Mouse (Mus musculus): ENCODE measurements around the gene 1700057G04Rik. TPM values are rescaled to one million over a fixed set of nuclear protein-coding genes. Genes with fewer than 3 reads are reported as not detected.

Gene 1700057G04Rik
- polyA plus RNA-seq, 1 experiment from 2014 or later: not detected

DNA sequence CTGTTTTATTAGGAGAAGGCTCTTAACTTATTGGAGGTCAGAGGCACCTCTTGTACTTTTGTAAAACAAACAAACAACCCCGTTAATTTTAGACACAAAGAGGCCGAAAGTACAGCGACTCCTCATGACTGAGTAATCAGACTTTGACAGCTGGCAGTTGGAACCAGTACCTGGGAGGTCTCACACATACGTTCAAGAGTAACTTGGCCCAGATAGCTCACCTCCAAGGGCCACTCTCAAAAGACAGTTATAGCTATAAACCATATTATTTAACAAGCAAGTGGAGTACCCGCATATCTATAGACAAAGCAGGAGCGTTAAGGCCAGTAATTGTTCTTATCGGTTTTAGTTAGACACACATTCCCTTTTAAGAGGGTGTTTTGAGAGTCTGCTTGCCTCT lies 32.8 kb upstream of the 1700057G04Rik start:
- 83% methylated on average over 7 of the region's 7 CpGs for WGBS
- H3K27ac ChIP-seq (replicated peaks): no peak overlapping the region
- H3K4me1 ChIP-seq: no peaks in the 10 kb centered on the region
- H3K4me3 ChIP-seq: no peak overlapping the region
- no peaks in the 10 kb centered on the region for H3K9me3 ChIP-seq
- no peaks in the 10 kb centered on the region for H3K27me3 ChIP-seq
- H3K9ac ChIP-seq (replicated peaks): no peak overlapping the region
- no peak for ATAC-seq (ENCODE audit: low FRiP score, low read depth)
- no peaks in the 10 kb centered on the region for H3K36me3 ChIP-seq
- no peak overlapping the region for H3K4me2 ChIP-seq (replicated peaks)

DNA sequence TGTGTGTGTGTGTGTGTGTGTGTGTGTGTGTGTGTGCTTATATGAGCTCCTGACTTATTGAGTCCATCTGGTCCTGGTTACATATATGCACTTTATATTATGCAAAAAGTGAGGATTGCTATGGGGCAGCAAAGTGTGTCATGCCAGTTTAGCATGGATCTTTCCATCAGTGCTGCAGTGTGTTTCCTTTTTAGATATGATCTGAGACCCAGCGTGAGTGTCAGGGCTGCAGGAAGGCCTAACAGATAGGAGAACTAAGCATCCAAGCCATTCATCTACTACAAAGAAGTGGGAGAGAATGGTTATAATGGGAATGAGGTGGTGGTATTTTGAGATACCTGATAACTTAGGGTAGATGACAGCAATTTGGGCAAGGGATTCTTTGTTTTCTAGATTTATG lies 29.1 kb upstream of the 1700057G04Rik start:
- no peak overlapping the region for H3K4me2 ChIP-seq (replicated peaks)
- no peaks in the 10 kb centered on the region for H3K27me3 ChIP-seq
- no peaks in the 10 kb centered on the region for H3K4me1 ChIP-seq
- no peaks in the 10 kb centered on the region for H3K36me3 ChIP-seq
- WGBS: 93% methylated on average over 1 of the region's 1 CpGs
- no peak for ATAC-seq (ENCODE audit: low FRiP score, low read depth)
- H3K9me3 ChIP-seq: no peaks in the 10 kb centered on the region
- no peak overlapping the region for H3K4me3 ChIP-seq
- H3K27ac ChIP-seq (replicated peaks): no peak overlapping the region
- no peak overlapping the region for H3K9ac ChIP-seq (replicated peaks)

DNA sequence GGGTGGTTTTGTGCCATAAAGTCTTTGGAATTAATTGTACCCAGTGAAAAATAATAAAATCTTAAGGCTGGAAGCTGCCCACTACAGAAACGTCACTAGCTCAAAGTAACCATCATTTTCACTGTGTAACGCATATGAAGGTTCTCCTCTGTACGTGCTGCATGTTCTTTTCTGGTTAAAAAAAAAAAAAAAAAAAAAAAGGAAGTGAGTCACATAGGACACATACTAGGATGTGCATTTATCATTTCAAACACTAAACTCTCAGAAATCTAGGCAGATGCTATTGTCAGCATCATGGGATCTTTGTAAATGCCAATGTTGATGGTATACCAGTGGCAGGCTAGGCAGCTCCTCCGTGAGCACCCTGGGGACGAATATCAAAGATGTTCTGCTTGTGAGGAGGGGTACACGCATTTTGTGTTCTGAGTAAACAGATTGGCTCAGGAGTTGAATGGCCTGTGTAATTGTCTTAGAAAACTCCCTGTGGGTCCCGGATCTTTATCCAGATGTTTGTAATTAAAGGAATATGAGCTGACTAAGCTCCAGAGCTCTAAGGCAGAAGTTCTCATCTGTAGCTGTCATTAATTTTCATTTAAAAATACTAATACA lies 26.5 kb upstream of the 1700057G04Rik start:
- H3K4me2 ChIP-seq (replicated peaks): no peak overlapping the region
- no peak for ATAC-seq (ENCODE audit: low FRiP score, low read depth)
- no peaks in the 10 kb centered on the region for H3K4me1 ChIP-seq
- H3K27ac ChIP-seq (replicated peaks): no peak overlapping the region
- no peaks in the 10 kb centered on the region for H3K27me3 ChIP-seq
- no peaks in the 10 kb centered on the region for H3K36me3 ChIP-seq
- no peaks in the 10 kb centered on the region for H3K9me3 ChIP-seq
- 36% methylated on average over 7 of the region's 7 CpGs for WGBS
- no peak overlapping the region for H3K9ac ChIP-seq (replicated peaks)
- no peak overlapping the region for H3K4me3 ChIP-seq

DNA sequence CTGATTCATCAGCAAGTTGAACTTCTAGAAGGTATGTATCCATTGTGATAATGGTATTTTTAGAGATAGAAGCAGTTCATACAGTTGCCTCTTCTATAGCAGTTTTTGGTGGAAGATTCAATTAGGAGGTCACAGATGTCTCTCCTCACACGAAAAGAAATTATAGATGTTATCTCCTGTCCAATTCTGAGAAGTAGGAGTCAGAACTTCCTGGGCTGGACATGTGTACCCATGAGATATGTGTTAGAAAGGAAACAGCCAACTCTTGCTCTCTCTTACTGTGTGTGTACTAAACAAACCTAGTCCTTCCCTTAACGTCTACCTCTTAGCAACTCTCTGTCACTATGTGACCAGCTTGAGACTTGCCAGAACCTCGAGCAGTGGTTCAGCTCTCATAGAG lies 19.5 kb upstream of the 1700057G04Rik start:
- no peak for ATAC-seq (ENCODE audit: low FRiP score, low read depth)
- no peak overlapping the region for H3K9ac ChIP-seq (replicated peaks)
- no peak overlapping the region for H3K4me2 ChIP-seq (replicated peaks)
- no peaks in the 10 kb centered on the region for H3K9me3 ChIP-seq
- H3K4me1 ChIP-seq: no peaks in the 10 kb centered on the region
- no peak overlapping the region for H3K4me3 ChIP-seq
- H3K36me3 ChIP-seq: no peaks in the 10 kb centered on the region
- H3K27me3 ChIP-seq: no peaks in the 10 kb centered on the region
- H3K27ac ChIP-seq (replicated peaks): no peak overlapping the region
- WGBS: 78% methylated on average over 3 of the region's 3 CpGs

DNA sequence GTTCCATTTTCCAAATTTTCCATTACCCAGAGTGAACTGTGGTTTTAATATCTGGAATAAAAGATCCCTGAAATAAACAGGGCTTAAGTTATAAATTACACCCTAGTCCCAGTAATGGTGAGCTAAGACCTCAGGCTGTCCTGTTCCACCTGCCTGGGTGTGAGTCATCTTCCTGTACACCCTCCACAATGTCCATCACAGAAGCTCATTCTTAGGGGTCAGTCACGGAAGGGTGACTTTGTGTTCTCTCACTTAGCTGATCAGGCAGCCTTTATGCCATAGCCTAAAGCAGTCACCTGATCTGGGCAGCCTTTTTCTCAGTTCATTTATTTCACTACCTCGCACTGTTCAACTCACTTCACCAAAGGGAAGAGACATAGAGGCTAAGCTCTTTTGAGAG lies 17.0 kb upstream of the 1700057G04Rik start:
- Histone ChIP-seq H3K9me3 (no peaks in the 10 kb centered on the region), H3K4me3 (no peak overlapping the region), H3K27ac (replicated peaks) (no peak overlapping the region), H3K9ac (replicated peaks) (no peak overlapping the region), H3K36me3 (no peaks in the 10 kb centered on the region), H3K4me2 (replicated peaks) (no peak overlapping the region), H3K27me3 (no peaks in the 10 kb centered on the region), H3K4me1 (no peaks in the 10 kb centered on the region)
- whole genome bisulfite sequencing: 83% methylated on average over 2 of the region's 2 CpGs
- no peak for ATAC-seq (ENCODE audit: low FRiP score, low read depth)

DNA sequence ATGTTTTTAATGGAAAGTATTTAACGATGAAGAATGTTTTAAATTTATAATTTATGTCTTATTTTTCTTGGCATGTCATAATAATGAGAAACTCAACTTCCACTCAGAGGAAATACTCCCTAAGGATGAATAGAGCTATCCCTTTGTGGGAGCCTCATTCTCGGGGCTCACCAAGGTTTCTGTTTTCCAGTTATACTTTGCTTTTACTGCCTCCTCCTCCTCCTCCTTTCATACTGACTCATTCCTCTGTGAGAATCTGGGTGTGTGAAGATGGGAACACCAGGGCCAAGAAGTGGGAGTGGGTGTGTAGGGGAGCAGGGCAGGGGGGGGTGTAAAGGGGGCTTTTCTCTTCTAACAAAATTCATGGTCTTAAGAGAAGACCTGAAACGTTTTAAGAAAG lies 16.3 kb upstream of the 1700057G04Rik start:
- Histone ChIP-seq H3K36me3 (no peaks in the 10 kb centered on the region), H3K4me2 (replicated peaks) (no peak overlapping the region), H3K4me3 (no peak overlapping the region), H3K9ac (replicated peaks) (no peak overlapping the region), H3K27me3 (no peaks in the 10 kb centered on the region), H3K9me3 (no peaks in the 10 kb centered on the region), H3K4me1 (no peaks in the 10 kb centered on the region), H3K27ac (replicated peaks) (no peak overlapping the region)
- ATAC-seq (ENCODE audit: low FRiP score, low read depth): no peak
- 80% methylated on average over 3 of the region's 3 CpGs for WGBS

DNA sequence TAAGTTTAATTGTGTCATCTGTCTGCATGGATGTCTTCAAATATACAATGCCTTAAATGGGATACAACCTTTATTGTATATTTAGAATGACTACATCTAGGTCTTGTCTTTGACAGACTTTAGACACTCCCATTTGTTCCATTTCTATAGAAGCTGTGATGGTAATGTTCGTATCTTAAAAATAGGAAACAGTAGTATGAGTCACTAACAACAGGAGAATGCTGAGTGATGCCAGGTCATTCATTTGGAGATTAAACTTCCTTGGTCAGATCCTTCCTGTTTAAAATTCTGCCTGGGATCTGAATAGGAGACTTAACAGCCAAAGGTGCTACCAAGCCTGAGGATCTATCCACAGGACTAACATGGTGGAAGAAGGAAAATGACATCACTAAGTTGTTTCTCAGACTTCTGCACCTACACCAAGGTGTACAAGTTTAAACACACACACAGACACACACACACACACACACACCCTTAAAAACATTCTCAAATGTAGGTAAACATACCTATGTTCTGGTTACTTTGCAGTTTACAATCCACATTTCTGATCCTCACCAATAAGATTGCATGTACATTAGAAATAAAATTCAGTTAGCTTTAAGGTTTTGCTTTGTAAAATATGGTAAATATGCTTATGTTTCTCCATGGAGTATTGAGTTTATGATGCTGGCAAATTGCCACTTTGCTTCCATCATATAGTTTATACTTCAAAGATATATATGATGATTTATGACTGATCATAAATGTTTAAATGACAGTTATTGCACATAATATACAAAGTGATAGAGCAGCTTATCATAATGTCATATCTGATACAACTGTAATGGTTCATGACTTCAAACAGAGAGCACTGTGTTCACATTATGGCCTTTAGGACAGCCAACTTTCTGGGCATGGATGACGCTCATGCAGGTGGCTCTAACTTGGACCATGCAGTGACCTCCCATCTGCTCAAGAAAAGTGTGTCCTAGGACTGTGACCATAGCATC lies 15.3 kb upstream of the 1700057G04Rik start:
- WGBS: 84% methylated on average over 2 of the region's 2 CpGs
- no peaks in the 10 kb centered on the region for H3K9me3 ChIP-seq
- H3K27me3 ChIP-seq: no peaks in the 10 kb centered on the region
- H3K4me2 ChIP-seq (replicated peaks): no peak overlapping the region
- no peaks in the 10 kb centered on the region for H3K36me3 ChIP-seq
- H3K4me1 ChIP-seq: no peaks in the 10 kb centered on the region
- no peak overlapping the region for H3K4me3 ChIP-seq
- H3K27ac ChIP-seq (replicated peaks): no peak overlapping the region
- ATAC-seq (ENCODE audit: low FRiP score, low read depth): no peak
- no peak overlapping the region for H3K9ac ChIP-seq (replicated peaks)

DNA sequence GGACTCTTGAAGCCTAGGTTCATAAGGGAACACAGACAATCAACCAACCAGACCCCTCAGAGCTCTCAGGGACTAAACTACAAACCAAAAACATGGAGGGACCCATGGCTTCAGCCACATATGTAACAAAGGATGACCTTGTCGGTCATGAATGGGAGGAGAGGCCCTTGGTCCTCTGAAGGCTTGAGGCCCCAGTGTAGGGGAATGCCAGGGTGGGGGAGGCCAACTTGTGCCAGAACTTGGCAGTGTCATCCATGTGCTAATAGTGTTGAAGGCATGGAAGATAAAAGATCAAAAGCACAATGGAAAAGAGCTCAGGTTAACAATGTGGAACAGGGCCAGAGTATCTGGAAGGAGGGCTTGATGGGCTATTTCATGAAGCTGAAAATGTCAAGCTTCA lies 10.9 kb upstream of the 1700057G04Rik start:
- 82% methylated on average over 1 of the region's 1 CpGs for WGBS
- no peak for ATAC-seq (ENCODE audit: low FRiP score, low read depth)
- H3K9ac ChIP-seq (replicated peaks): no peak overlapping the region

DNA sequence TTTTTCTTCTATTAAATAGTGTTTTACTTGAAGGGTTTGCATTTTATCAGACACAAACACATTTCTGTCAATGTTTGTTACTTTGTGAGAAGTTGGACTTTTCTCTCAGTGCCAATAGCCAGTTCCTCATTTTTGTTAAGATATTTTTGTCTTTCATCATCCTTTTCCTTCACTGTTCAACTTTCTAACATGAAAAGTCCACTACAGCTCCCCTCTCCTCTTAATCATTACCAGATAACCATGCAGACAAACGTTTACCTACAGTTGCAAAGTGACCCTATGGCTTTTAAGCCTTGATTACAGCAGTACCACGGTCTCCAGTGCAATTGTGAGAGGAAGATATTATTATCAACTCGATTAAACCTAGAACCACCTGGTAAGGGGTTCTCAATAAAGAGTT lies 8.0 kb upstream of the 1700057G04Rik start:
- Histone ChIP-seq H3K9ac (replicated peaks) (no peak overlapping the region), H3K27ac (replicated peaks) (no peak overlapping the region), H3K4me2 (replicated peaks) (no peak overlapping the region), H3K4me3 (no peak overlapping the region), H3K4me1 (no peaks in the 10 kb centered on the region), H3K9me3 (no peaks in the 10 kb centered on the region), H3K36me3 (no peaks in the 10 kb centered on the region), H3K27me3 (no peaks in the 10 kb centered on the region)
- 75% methylated on average over 3 of the region's 3 CpGs for WGBS
- no peak for ATAC-seq (ENCODE audit: low FRiP score, low read depth)

More for the DNA sequence above, 10.9 kb upstream of the 1700057G04Rik start:
- Histone ChIP-seq H3K4me1 (no peaks in the 10 kb centered on the region), H3K27ac (replicated peaks) (no peak overlapping the region), H3K9me3 (no peaks in the 10 kb centered on the region), H3K36me3 (no peaks in the 10 kb centered on the region), H3K27me3 (no peaks in the 10 kb centered on the region), H3K4me3 (no peak overlapping the region), H3K4me2 (replicated peaks) (no peak overlapping the region)

DNA sequence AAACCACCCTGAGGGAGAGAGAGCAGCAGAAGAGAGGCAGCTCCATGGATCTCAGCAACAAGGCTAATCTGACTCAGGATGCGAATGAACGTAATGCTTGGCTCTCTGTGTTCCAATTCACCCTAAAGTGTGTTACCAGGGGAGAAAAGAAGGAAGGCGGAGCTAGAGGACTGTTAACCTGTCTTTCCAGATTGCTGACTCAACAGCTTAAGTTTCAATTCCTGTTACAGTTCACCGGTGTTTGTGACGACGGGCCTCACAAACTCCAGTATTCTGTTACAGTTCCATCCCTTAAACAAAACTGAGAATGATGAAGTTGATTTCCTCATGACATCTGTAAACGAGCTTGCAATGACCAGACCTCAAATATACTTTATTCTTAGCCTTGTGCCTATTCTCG lies 4.1 kb upstream of the 1700057G04Rik start:
- 77% methylated on average over 8 of the region's 8 CpGs for WGBS

DNA sequence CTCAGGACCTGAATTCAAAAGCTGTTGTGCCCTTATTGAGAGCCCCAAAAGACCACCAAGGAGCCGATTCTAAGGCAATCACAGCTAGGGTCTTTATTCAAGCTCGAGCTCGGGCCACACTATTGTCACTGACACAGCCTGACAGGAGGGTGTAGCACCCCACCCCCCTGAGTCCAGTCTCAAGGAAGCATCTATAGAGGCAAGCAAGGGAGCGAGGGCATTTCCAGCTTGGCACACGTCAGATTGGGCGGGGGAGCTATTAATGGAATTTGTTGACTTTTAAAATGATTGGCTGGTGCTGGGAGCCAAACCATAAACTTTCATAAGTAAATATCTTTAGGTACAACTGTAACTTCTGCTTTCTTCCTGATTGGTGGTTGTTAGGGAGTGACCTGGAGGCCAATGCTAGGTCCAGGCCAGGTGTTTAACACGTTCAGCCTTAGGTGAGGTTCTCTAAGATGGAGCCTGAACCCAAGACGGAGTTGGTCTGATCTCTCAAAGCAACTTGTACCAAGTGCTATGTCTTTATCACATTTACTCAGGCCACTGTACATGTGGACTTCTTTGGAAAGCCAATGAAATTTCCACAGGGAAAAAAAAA lies 3.5 kb upstream of the 1700057G04Rik start:
- no peak overlapping the region for H3K27ac ChIP-seq (replicated peaks)
- H3K9ac ChIP-seq (replicated peaks): no peak overlapping the region
- H3K27me3 ChIP-seq: no peaks in the 10 kb centered on the region
- H3K4me3 ChIP-seq: no peak overlapping the region
- no peaks in the 10 kb centered on the region for H3K4me1 ChIP-seq
- no peaks in the 10 kb centered on the region for H3K9me3 ChIP-seq
- WGBS: 74% methylated on average over 8 of the region's 8 CpGs
- H3K36me3 ChIP-seq: no peaks in the 10 kb centered on the region
- H3K4me2 ChIP-seq (replicated peaks): no peak overlapping the region
- no peak for ATAC-seq (ENCODE audit: low FRiP score, low read depth)

More for the DNA sequence above, 4.1 kb upstream of the 1700057G04Rik start:
- Histone ChIP-seq H3K9me3 (no peaks in the 10 kb centered on the region), H3K27me3 (no peaks in the 10 kb centered on the region), H3K4me2 (replicated peaks) (no peak overlapping the region), H3K4me3 (no peak overlapping the region), H3K36me3 (no peaks in the 10 kb centered on the region), H3K9ac (replicated peaks) (no peak overlapping the region), H3K4me1 (no peaks in the 10 kb centered on the region), H3K27ac (replicated peaks) (no peak overlapping the region)
- no peak for ATAC-seq (ENCODE audit: low FRiP score, low read depth)

DNA sequence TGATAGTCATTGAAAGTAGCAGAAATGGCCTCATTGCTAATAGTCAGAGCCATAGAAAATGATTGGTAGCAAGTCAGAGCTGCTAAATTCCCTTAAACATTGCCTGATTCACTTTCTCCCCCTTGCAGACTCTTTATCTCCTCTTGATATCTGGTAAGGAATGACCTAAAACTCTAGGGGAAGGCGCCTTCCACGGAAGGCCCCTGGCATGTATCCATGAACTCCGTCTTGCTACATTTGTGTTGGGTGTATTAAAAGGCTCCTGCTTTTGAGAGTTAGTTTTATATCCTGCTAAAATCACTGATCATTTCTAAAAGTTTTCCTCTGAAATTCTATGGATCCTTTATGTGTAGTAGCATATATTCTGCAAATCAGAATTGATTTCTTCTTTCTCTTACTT lies 7.6 kb downstream of the 1700057G04Rik start:
- WGBS: 91% methylated on average over 3 of the region's 3 CpGs
- H3K36me3 ChIP-seq: no peaks in the 10 kb centered on the region
- no peak for ATAC-seq (ENCODE audit: low FRiP score, low read depth)

More for the DNA sequence above, 7.6 kb downstream of the 1700057G04Rik start:
- Histone ChIP-seq H3K9me3 (no peaks in the 10 kb centered on the region), H3K27ac (replicated peaks) (no peak overlapping the region), H3K4me2 (replicated peaks) (no peak overlapping the region), H3K27me3 (no peaks in the 10 kb centered on the region), H3K4me3 (no peak overlapping the region), H3K4me1 (no peaks in the 10 kb centered on the region), H3K9ac (replicated peaks) (no peak overlapping the region)
